Mouse (Mus musculus): Measurements from ENCODE around the gene Syne1. TPM values are rescaled to one million over a fixed set of nuclear protein-coding genes. Genes with fewer than 3 reads are reported as not detected.

Gene Syne1
- polyA plus RNA-seq, 1 experiment from 2014 or later = 17.8 TPM

- no peaks in the 10 kb centered on the region for H3K36me3 ChIP-seq (ENCODE audit: control insufficient read depth, insufficient read depth, low read length)
- 1% methylated on average over 13 of the region's 13 CpGs for WGBS
- no peak for DNase-seq
These were observed 357.1 kb downstream of the Syne1 start for GRCm38 (mm10) chr10:5194081-5194670.

GRCm38 (mm10) chr10:5192861-5193490 is 358.3 kb downstream of the Syne1 start:
- no peak for DNase-seq
- Histone ChIP-seq H3K27me3 (ENCODE audit: control insufficient read depth, insufficient read depth, low read length) (no peaks in the 10 kb centered on the region), H3K27ac (replicated peaks; ENCODE audit: low read depth, low read length) (no peak overlapping the region), H3K4me2 (ENCODE audit: low read length) (no peak overlapping the region), H3K4me3 (replicated peaks; ENCODE audit: low read depth, low read length) (no peak overlapping the region), H3K9me3 (ENCODE audit: control insufficient read depth, low read length) (no peaks in the 10 kb centered on the region), H3K9ac (replicated peaks; ENCODE audit: low read length) (no peak overlapping the region), H3K4me1 (ENCODE audit: control insufficient read depth, insufficient read depth, low read length) (0 out of 2 replicates have a peak, but pooled peaks cover 4% of the 10 kb centered on the region), H3K36me3 (ENCODE audit: control insufficient read depth, insufficient read depth, low read length) (no peaks in the 10 kb centered on the region)
- WGBS = 84% methylated on average over 9 of the region's 9 CpGs
- no peak for ATAC-seq (ENCODE audit: low FRiP score, low TSS enrichment)

More at GRCm38 (mm10) chr10:5194081-5194670, 357.1 kb downstream of the Syne1 start:
- peak; percentile 84 for ATAC-seq (ENCODE audit: low FRiP score, low TSS enrichment)
- 0 out of 2 replicates have a peak, but pooled peaks cover 4% of the 10 kb centered on the region for H3K4me1 ChIP-seq (ENCODE audit: control insufficient read depth, insufficient read depth, low read length)
- H3K9ac ChIP-seq (replicated peaks; ENCODE audit: low read length) = peak overlapping the region; percentile 75
- H3K27me3 ChIP-seq (ENCODE audit: control insufficient read depth, insufficient read depth, low read length) = no peaks in the 10 kb centered on the region
- H3K4me3 ChIP-seq (replicated peaks; ENCODE audit: low read depth, low read length) = peak overlapping the region; percentile 45
- no peaks in the 10 kb centered on the region for H3K9me3 ChIP-seq (ENCODE audit: control insufficient read depth, low read length)
- peak overlapping the region; percentile 83 for H3K27ac ChIP-seq (replicated peaks; ENCODE audit: low read depth, low read length)
- peak overlapping the region; percentile 61 for H3K4me2 ChIP-seq (ENCODE audit: low read length)

GRCm38 (mm10) chr10:5190756-5191155 is 360.5 kb downstream of the Syne1 start:
- Histone ChIP-seq H3K4me1 (ENCODE audit: control insufficient read depth, insufficient read depth, low read length) (0 out of 2 replicates have a peak, but pooled peaks cover 4% of the 10 kb centered on the region), H3K9me3 (ENCODE audit: control insufficient read depth, low read length) (no peaks in the 10 kb centered on the region), H3K36me3 (ENCODE audit: control insufficient read depth, insufficient read depth, low read length) (no peaks in the 10 kb centered on the region), H3K9ac (replicated peaks; ENCODE audit: low read length) (no peak overlapping the region), H3K4me2 (ENCODE audit: low read length) (no peak overlapping the region), H3K4me3 (replicated peaks; ENCODE audit: low read depth, low read length) (no peak overlapping the region), H3K27ac (replicated peaks; ENCODE audit: low read depth, low read length) (no peak overlapping the region), H3K27me3 (ENCODE audit: control insufficient read depth, insufficient read depth, low read length) (no peaks in the 10 kb centered on the region)
- WGBS = 84% methylated on average over 4 of the region's 4 CpGs
- ATAC-seq (ENCODE audit: low FRiP score, low TSS enrichment) = no peak
- DNase-seq = no peak

- no peak overlapping the region for H3K9ac ChIP-seq (replicated peaks; ENCODE audit: low read length)
- no peaks in the 10 kb centered on the region for H3K9me3 ChIP-seq (ENCODE audit: control insufficient read depth, low read length)
- H3K27ac ChIP-seq (replicated peaks; ENCODE audit: low read depth, low read length) = no peak overlapping the region
- no peak for DNase-seq
- H3K4me1 ChIP-seq (ENCODE audit: control insufficient read depth, insufficient read depth, low read length) = no peaks in the 10 kb centered on the region
- peaks cover 9% of the 10 kb centered on the region for H3K36me3 ChIP-seq (ENCODE audit: control insufficient read depth, insufficient read depth, low read length)
- no peaks in the 10 kb centered on the region for H3K27me3 ChIP-seq (ENCODE audit: control insufficient read depth, insufficient read depth, low read length)
- no peak for ATAC-seq (ENCODE audit: low FRiP score, low TSS enrichment)
- H3K4me3 ChIP-seq (replicated peaks; ENCODE audit: low read depth, low read length) = no peak overlapping the region
- no peak overlapping the region for H3K4me2 ChIP-seq (ENCODE audit: low read length)
These were observed 362.4 kb downstream of the Syne1 start for GRCm38 (mm10) chr10:5188890-5189289.

GRCm38 (mm10) chr10:5185156-5186083 is 365.9 kb downstream of the Syne1 start:
- no peak overlapping the region for H3K4me3 ChIP-seq (replicated peaks; ENCODE audit: low read depth, low read length)
- WGBS = 83% methylated on average over 19 of the region's 19 CpGs
- DNase-seq = no peak
- H3K9me3 ChIP-seq (ENCODE audit: control insufficient read depth, low read length) = no peaks in the 10 kb centered on the region
- no peak overlapping the region for H3K27ac ChIP-seq (replicated peaks; ENCODE audit: low read depth, low read length)
- H3K4me2 ChIP-seq (ENCODE audit: low read length) = no peak overlapping the region
- ATAC-seq (ENCODE audit: low FRiP score, low TSS enrichment) = no peak
- H3K36me3 ChIP-seq (ENCODE audit: control insufficient read depth, insufficient read depth, low read length) = peaks cover 20% of the 10 kb centered on the region
- no peaks in the 10 kb centered on the region for H3K27me3 ChIP-seq (ENCODE audit: control insufficient read depth, insufficient read depth, low read length)
- H3K4me1 ChIP-seq (ENCODE audit: control insufficient read depth, insufficient read depth, low read length) = no peaks in the 10 kb centered on the region
- H3K9ac ChIP-seq (replicated peaks; ENCODE audit: low read length) = no peak overlapping the region

GRCm38 (mm10) chr10:5181771-5182176 is 369.5 kb downstream of the Syne1 start:
- 86% methylated on average over 4 of the region's 4 CpGs for WGBS
- Histone ChIP-seq H3K27ac (replicated peaks; ENCODE audit: low read depth, low read length) (no peak overlapping the region), H3K4me3 (replicated peaks; ENCODE audit: low read depth, low read length) (no peak overlapping the region), H3K9me3 (ENCODE audit: control insufficient read depth, low read length) (no peaks in the 10 kb centered on the region), H3K27me3 (ENCODE audit: control insufficient read depth, insufficient read depth, low read length) (no peaks in the 10 kb centered on the region), H3K4me1 (ENCODE audit: control insufficient read depth, insufficient read depth, low read length) (no peaks in the 10 kb centered on the region), H3K9ac (replicated peaks; ENCODE audit: low read length) (no peak overlapping the region), H3K36me3 (ENCODE audit: control insufficient read depth, insufficient read depth, low read length) (peaks cover 20% of the 10 kb centered on the region), H3K4me2 (ENCODE audit: low read length) (no peak overlapping the region)
- DNase-seq = no peak
- ATAC-seq (ENCODE audit: low FRiP score, low TSS enrichment) = no peak

- no peak overlapping the region for H3K9ac ChIP-seq (replicated peaks; ENCODE audit: low read length)
- ATAC-seq (ENCODE audit: low FRiP score, low TSS enrichment) = no peak
- no peak overlapping the region for H3K4me2 ChIP-seq (ENCODE audit: low read length)
- H3K27me3 ChIP-seq (ENCODE audit: control insufficient read depth, insufficient read depth, low read length) = no peaks in the 10 kb centered on the region
- WGBS = 90% methylated on average over 3 of the region's 3 CpGs
- DNase-seq = no peak
- no peak overlapping the region for H3K27ac ChIP-seq (replicated peaks; ENCODE audit: low read depth, low read length)
- peaks cover 16% of the 10 kb centered on the region for H3K36me3 ChIP-seq (ENCODE audit: control insufficient read depth, insufficient read depth, low read length)
- H3K9me3 ChIP-seq (ENCODE audit: control insufficient read depth, low read length) = no peaks in the 10 kb centered on the region
- H3K4me1 ChIP-seq (ENCODE audit: control insufficient read depth, insufficient read depth, low read length) = no peaks in the 10 kb centered on the region
- no peak overlapping the region for H3K4me3 ChIP-seq (replicated peaks; ENCODE audit: low read depth, low read length)
These were observed 371.4 kb downstream of the Syne1 start for GRCm38 (mm10) chr10:5179891-5180290.

- DNase-seq = no peak
- peaks cover 3% of the 10 kb centered on the region; the same call in 1 of the 2 replicates for H3K36me3 ChIP-seq (ENCODE audit: control insufficient read depth, insufficient read depth, low read length)
- no peak for ATAC-seq (ENCODE audit: low FRiP score, low TSS enrichment)
These were observed 373.8 kb downstream of the Syne1 start for GRCm38 (mm10) chr10:5177446-5178015.

More at GRCm38 (mm10) chr10:5177446-5178015, 373.8 kb downstream of the Syne1 start:
- H3K27ac ChIP-seq (replicated peaks; ENCODE audit: low read depth, low read length) = no peak overlapping the region
- no peaks in the 10 kb centered on the region for H3K9me3 ChIP-seq (ENCODE audit: control insufficient read depth, low read length)
- H3K4me1 ChIP-seq (ENCODE audit: control insufficient read depth, insufficient read depth, low read length) = no peaks in the 10 kb centered on the region
- no peak overlapping the region for H3K4me3 ChIP-seq (replicated peaks; ENCODE audit: low read depth, low read length)
- H3K9ac ChIP-seq (replicated peaks; ENCODE audit: low read length) = no peak overlapping the region
- H3K4me2 ChIP-seq (ENCODE audit: low read length) = no peak overlapping the region
- whole genome bisulfite sequencing = 77% methylated on average over 9 of the region's 9 CpGs
- H3K27me3 ChIP-seq (ENCODE audit: control insufficient read depth, insufficient read depth, low read length) = no peaks in the 10 kb centered on the region
